Mouse (Mus musculus) right cerebral cortex, postnatal 36 days (tissue): ENCODE measurements at regions not wholly inside any gene's neighbourhood (a gene's known extent, or its start where the extent isn't known, plus 50 kb on each side); places are given as distances from the start of the nearest gene placed in this dataset.
"Not testable (repeated sequence)": the region's sequence is repeated elsewhere in the genome, so short reads cannot be mapped to it uniquely, and the experiment has no call there.

Experiments used
- DNase-seq, 2 experiments: peaks; one replicate each; pipeline ENCODE4 v3.0.0; 2022; ENCODE audit warnings: low spot score in 2 of 2, mixed read lengths in 1 of 2

- DNase-seq = no peak
Observed at GRCm38 (mm10) chr5:52015786-52016185, 174.5 kb downstream of the Dhx15 start.

- no peak for DNase-seq
Observed at GRCm38 (mm10) chr5:52010426-52010825, 179.9 kb downstream of the Dhx15 start.

GRCm38 (mm10) chr5:52008942-52009341 lies 181.4 kb downstream of the Dhx15 start:
- DNase-seq = no peak

- no peak for DNase-seq
Observed at GRCm38 (mm10) chr5:52006843-52007242, 183.5 kb downstream of the Dhx15 start.

GRCm38 (mm10) chr5:51990847-51991610 lies 199.3 kb downstream of the Dhx15 start:
- no peak for DNase-seq

- DNase-seq = no peak
Observed at GRCm38 (mm10) chr5:51989396-51989795, 200.9 kb downstream of the Dhx15 start.

GRCm38 (mm10) chr5:51988913-51989312 lies 201.4 kb downstream of the Dhx15 start:
- no peak for DNase-seq

- DNase-seq = no peak
Observed at GRCm38 (mm10) chr5:51984966-51985365, 205.3 kb downstream of the Dhx15 start.

- DNase-seq = peak; percentile 33 to 53
Observed at GRCm38 (mm10) chr5:51982780-51983179, 207.5 kb downstream of the Dhx15 start.

GRCm38 (mm10) chr5:51980901-51981300 lies 209.4 kb downstream of the Dhx15 start:
- no peak for DNase-seq

- DNase-seq = no peak
Observed at GRCm38 (mm10) chr5:51952499-51952898, 237.8 kb downstream of the Dhx15 start.

- no peak for DNase-seq
Observed at GRCm38 (mm10) chr5:51949996-51950395, 240.3 kb downstream of the Dhx15 start.

- no peak for DNase-seq
Observed at GRCm38 (mm10) chr5:51946062-51946461, 244.3 kb downstream of the Dhx15 start.

- DNase-seq = not testable (repeated sequence)
Observed at GRCm38 (mm10) chr5:51941925-51942291, 248.4 kb downstream of the Dhx15 start.

- no peak for DNase-seq
Observed at GRCm38 (mm10) chr5:51941255-51941924, 248.9 kb downstream of the Dhx15 start.

- DNase-seq = no peak
Observed at GRCm38 (mm10) chr5:51938845-51939244, 251.5 kb downstream of the Dhx15 start.

GRCm38 (mm10) chr5:51937320-51937719 lies 253.0 kb downstream of the Dhx15 start:
- no peak for DNase-seq

GRCm38 (mm10) chr5:51935391-51936354 lies 254.6 kb downstream of the Dhx15 start:
- DNase-seq = no peak

- no peak for DNase-seq
Observed at GRCm38 (mm10) chr5:51934910-51935309, 255.4 kb downstream of the Dhx15 start.

- no peak for DNase-seq
Observed at GRCm38 (mm10) chr5:51933331-51933730, 257.0 kb downstream of the Dhx15 start.

- DNase-seq = no peak
Observed at GRCm38 (mm10) chr5:51930416-51930815, 259.9 kb downstream of the Dhx15 start.

- DNase-seq = no peak
Observed at GRCm38 (mm10) chr5:51928801-51929200, 261.5 kb downstream of the Dhx15 start.
